Mouse (Mus musculus) thymus, adult 2 months (tissue): ENCODE data around the gene Atp6v0c. TPM values are rescaled to one million over a fixed set of nuclear protein-coding genes. Genes with fewer than 3 reads are reported as not detected.
A peak's percentile ranks its signal among the peaks of the same experiment; 100 is the strongest.

Experiments used
- DNase-seq: peaks from one replicate; pipeline ENCODE4 v3.0.0; 2021
- H3K27ac ChIP-seq: fragments of 200-500 bp; 2 replicates; pipeline ENCODE4 v1.5.1; 2012; ENCODE audit warnings: low read length, control low read depth; ENCODE audit not compliant: control insufficient read depth, insufficient read depth
- H3K27me3 ChIP-seq: fragments of 200-500 bp; 2 replicates; pipeline ENCODE4 v1.6.1; 2012; ENCODE audit warnings: mild to moderate bottlenecking, low read length, moderate library complexity, mixed read lengths; ENCODE audit not compliant: control insufficient read depth, insufficient read depth
- H3K36me3 ChIP-seq: fragments of 200-500 bp; 2 replicates; pipeline ENCODE4 v1.6.1; 2012; ENCODE audit warnings: mild to moderate bottlenecking, low read length, moderate library complexity; ENCODE audit not compliant: control insufficient read depth, insufficient read depth
- H3K4me1 ChIP-seq: fragments of 200-500 bp; replicated peaks from 2 replicates; pipeline ENCODE4 v1.6.1; 2012; ENCODE audit warnings: low read length; ENCODE audit not compliant: control insufficient read depth, insufficient read depth
- H3K4me3 ChIP-seq: fragments of 200-500 bp; 2 replicates; pipeline ENCODE4 v1.5.1; 2012; ENCODE audit warnings: mild to moderate bottlenecking, low read length, control low read depth, moderate library complexity; ENCODE audit not compliant: control insufficient read depth, insufficient read depth
- CTCF ChIP-seq: fragments of 200-500 bp; IDR thresholded peaks from 2 replicates; pipeline ENCODE4 v1.5.1; 2012; ENCODE audit warnings: mild to moderate bottlenecking, control low read depth, low read length, moderate library complexity, borderline replicate concordance; ENCODE audit not compliant: control insufficient read depth, poor library complexity, insufficient read depth; ENCODE audit errors: extremely low read depth
- POLR2A ChIP-seq: fragments of 200-500 bp; IDR thresholded peaks from 2 replicates; pipeline ENCODE4 v1.6.1; 2012; ENCODE audit warnings: mild to moderate bottlenecking, low read length, control low read depth, moderate library complexity; ENCODE audit not compliant: control insufficient read depth, poor library complexity, insufficient read depth; ENCODE audit errors: extremely low read depth
- WGBS: fragments of 180-500 bp; shearing (Covaris S2); methylation state at CpG from one replicate; pipeline ENCODE4 v1.1.7; 2018; 5-methylcytosine and 5-hydroxymethylcytosine counted together
- polyA plus RNA-seq: library from polyadenylated mRNA; depleted of rRNA; stranded (reverse); fragments of >200 nt; gene quantifications from 2 replicates; pipeline ENCODE4 v1.2.3, GENCODE M21; 2012

Gene Atp6v0c
- polyA plus RNA-seq, 1 experiment: 1,122 TPM

DNA sequence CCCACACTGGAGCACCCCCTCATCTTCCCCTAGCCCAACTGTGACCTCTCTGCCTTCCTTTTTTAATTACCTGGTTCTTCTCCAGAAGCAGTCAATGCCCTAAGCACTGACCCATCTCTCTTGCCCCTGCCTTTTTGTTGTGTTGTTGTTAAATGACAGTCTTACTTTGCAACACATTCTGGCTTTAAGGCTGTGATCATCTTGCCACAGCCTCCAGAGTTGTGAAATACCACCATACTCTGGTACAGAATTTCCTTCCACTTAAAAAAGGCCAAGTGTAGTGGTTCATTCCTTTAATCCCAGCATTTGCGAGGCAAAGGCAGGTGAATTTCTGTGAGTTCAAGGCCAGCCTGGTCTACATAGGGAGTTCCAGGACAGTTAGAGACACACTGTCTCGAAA lies 21.4 kb upstream of the Atp6v0c start:
- 87% methylated on average over 2 of the region's 2 CpGs for WGBS
- no peak for TF ChIP-seq POLR2A
- no peak for TF ChIP-seq CTCF
- Histone ChIP-seq H3K36me3 (no peaks in the 10 kb centered on the region), H3K27me3 (no peaks in the 10 kb centered on the region), H3K27ac (no peak overlapping the region), H3K4me3 (no peak overlapping the region), H3K4me1 (peaks cover 3% of the 10 kb centered on the region; the same call in 1 of the 2 replicates)
- no peak for DNase-seq

DNA sequence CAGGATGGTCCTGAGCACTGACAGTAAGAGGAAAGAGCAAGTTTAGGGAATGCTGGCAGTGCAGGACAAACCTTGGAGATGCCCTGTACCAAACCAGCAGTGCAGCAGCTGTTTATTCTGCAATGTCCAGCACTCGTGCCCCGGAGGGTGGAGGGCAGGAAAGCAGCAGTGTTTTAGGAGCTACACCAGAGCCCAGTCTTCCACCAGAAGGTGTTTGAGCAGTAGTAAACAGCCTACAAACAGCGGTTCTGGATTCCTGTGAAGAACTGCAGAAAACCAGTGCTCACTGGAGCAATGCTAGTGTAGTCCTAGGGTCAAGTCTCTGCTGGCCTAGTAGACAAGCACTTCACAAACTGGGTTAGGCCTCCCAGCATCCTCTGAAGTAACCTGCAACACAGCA lies 4.8 kb upstream of the Atp6v0c start:
- no peak overlapping the region for H3K27ac ChIP-seq
- DNase-seq: no peak

DNA sequence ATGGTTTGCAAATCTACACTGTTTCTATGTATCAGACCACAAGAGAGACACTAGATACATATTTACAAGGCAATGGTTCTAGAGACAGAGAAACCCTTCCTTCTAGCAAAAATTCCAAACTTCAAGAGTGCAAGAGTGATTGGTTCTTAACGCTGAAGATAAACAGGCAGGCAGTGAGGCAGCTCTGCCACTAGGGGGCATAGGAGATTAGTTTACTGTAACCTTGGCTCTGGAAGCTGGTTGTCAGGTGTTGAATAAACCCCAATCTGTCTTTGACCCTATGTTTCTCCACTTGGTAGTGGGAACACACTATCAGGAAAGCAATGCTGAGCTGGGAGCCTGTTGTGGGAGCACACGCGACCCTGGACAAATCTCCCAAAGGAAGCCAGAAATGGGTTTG lies 3.9 kb upstream of the Atp6v0c start:
- Histone ChIP-seq H3K36me3 (no peaks in the 10 kb centered on the region), H3K4me3 (no peak overlapping the region), H3K4me1 (peaks cover 9% of the 10 kb centered on the region), H3K27me3 (no peaks in the 10 kb centered on the region), H3K27ac (no peak overlapping the region)
- 11% methylated on average over 3 of the region's 3 CpGs for WGBS
- TF ChIP-seq POLR2A: no peak
- no peak for TF ChIP-seq CTCF
- peak; percentile 66 for DNase-seq

More for the DNA sequence above, 4.8 kb upstream of the Atp6v0c start:
- Histone ChIP-seq H3K4me3 (no peak overlapping the region), H3K36me3 (no peaks in the 10 kb centered on the region), H3K27me3 (no peaks in the 10 kb centered on the region), H3K4me1 (peaks cover 6% of the 10 kb centered on the region)
- TF ChIP-seq POLR2A (no peak), CTCF (no peak)
- 90% methylated on average over 3 of the region's 3 CpGs for WGBS

DNA sequence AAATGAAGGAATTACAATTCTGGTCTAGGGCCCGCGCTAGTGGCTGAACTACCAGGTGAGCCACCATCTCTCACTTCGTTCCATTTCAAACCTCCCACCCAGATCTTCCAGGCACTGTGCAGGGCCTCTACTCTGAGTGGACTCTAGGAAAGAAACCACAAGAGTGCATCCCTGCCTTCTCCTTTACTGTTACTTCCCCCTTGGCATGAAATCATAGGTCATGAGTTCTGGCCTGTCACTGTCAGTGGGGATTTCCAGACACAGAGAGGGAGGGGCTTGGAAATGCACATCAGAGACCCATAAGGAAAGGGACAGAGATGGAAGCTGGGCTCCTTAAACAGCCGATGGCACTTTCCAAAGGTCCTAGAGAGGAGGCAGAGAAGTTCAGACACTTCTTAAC lies 2.2 kb upstream of the Atp6v0c start:
- H3K27me3 ChIP-seq: no peaks in the 10 kb centered on the region
- DNase-seq: no peak
- H3K4me3 ChIP-seq: no peak overlapping the region
- H3K27ac ChIP-seq: no peak overlapping the region; the same call in 1 of the 2 replicates
- TF ChIP-seq POLR2A: no peak
- TF ChIP-seq CTCF: no peak
- peaks cover 5% of the 10 kb centered on the region; the same call in 1 of the 2 replicates for H3K36me3 ChIP-seq
- 89% methylated on average over 4 of the region's 4 CpGs for WGBS
- H3K4me1 ChIP-seq: peaks cover 17% of the 10 kb centered on the region

DNA sequence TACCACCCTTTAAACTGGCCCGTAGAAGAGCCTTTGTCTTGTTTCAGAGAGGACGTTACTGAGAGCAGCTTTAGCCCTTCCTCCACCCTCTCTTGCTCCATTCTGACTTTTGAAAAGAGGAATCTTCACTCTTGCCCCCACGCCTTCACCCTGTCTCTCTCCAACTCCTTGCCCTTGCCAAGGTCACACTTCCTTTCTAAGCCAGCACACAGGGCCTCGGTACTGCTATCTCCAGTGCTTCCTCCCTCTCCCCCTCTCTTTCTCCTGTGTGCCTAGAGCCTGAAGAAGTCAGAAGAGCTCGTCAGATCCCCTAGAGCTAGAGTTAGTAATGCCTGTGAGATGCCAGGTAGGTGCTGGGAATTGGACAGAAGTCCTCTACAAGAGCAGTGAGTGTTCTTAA lies 1.2 kb upstream of the Atp6v0c start:
- 72% methylated on average over 5 of the region's 5 CpGs for WGBS
- Histone ChIP-seq H3K27ac (no peak overlapping the region; the same call in 1 of the 2 replicates), H3K4me3 (no peak overlapping the region), H3K4me1 (peaks cover 17% of the 10 kb centered on the region), H3K27me3 (no peaks in the 10 kb centered on the region), H3K36me3 (peaks cover 6% of the 10 kb centered on the region; the same call in 1 of the 2 replicates)
- DNase-seq: no peak
- TF ChIP-seq CTCF: no peak

DNA sequence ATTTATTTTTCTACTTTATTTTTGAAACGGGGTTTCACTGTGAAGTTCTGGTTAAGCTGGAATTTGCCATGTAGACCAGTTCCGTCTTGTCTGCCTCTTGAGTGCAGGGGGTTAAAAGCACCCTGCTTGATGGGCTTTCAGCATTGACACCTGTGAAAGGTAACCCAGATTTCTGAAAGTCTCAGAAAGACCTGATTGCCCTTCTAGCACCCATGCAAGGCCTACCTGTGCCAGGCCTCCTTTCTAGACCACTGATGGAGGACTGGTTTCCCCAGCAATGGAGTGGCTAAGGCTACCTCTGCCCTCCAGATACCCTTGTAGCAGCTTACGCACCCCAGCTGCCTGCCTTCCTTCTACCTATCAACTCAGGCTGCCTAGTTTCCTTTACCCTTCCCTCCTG lies 623 bp upstream of the Atp6v0c start:
- H3K27me3 ChIP-seq: no peaks in the 10 kb centered on the region
- H3K36me3 ChIP-seq: peaks cover 6% of the 10 kb centered on the region; the same call in 1 of the 2 replicates
- TF ChIP-seq POLR2A (no peak), CTCF (no peak)
- 62% methylated on average over 3 of the region's 3 CpGs for WGBS
- peak overlapping the region; percentile 41; the same call in 1 of the 2 replicates for H3K27ac ChIP-seq
- H3K4me3 ChIP-seq: no peak overlapping the region
- DNase-seq: no peak
- H3K4me1 ChIP-seq: peaks cover 17% of the 10 kb centered on the region
